Mouse (Mus musculus): ENCODE measurements at regions not wholly inside any gene's neighbourhood (a gene's known extent, or its start where the extent isn't known, plus 50 kb on each side); places are given as distances from the start of the nearest gene placed in this dataset.

DNA sequence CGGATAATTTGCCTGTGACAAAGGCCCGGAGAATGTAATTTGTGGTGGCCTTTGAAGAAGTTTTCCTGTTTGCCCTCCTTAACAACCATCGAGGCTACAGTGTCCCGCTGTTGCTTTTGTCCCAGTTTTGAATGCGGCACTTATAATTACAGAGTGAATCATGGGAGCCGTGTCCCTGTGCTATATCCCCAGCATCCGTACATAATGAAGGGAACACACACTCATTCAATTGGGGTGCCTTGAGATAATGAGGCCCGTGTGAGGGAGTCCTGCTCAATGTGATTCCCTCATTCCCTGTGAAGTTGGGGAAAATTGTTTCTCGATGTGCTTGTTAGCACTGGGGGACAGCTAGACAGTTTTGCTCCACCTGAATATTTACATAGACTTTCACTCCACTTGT, 528.9 kb upstream of the Tenm3 start:
- Histone ChIP-seq H3K9ac (no peak overlapping the region), H3K36me3 (replicated peaks) (no peaks in the 10 kb centered on the region), H3K4me3 (replicated peaks) (no peak overlapping the region), H3K4me1 (no peaks in the 10 kb centered on the region), H3K27me3 (0 out of 2 replicates have a peak, but pooled peaks cover 3% of the 10 kb centered on the region), H3K27ac (no peak overlapping the region), H3K4me2 (peak overlapping the region; percentile 25), H3K9me3 (no peaks in the 10 kb centered on the region)
- 44% methylated on average over 9 of the region's 9 CpGs for WGBS
- peak; percentile 81; the same call in 1 of the 2 replicates for ATAC-seq (ENCODE audit: low FRiP score)

DNA sequence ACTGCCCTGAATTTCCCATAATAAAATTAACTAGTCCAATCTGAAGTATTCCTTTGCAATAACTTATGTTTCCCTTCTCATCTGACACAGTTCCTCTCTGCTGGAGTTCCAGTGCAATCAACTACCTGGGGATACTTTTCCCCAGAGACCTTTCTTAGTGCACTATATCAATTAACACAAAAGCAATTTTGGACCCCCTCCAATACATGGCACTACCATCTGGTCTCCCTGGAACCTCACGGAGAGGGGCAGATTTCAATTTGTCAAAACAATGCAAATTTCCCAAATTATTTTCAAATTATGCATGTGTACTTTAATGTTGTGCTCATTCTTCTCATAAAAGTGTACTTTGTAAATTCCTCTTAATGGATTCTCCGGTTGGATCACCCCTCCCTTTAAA, 518.9 kb upstream of the Tenm3 start:
- ATAC-seq (ENCODE audit: low FRiP score), result 0 out of 2 replicates have a peak, but pooled peaks have one; percentile 30
- Histone ChIP-seq H3K9me3 (no peaks in the 10 kb centered on the region), H3K27ac (no peak overlapping the region), H3K27me3 (no peaks in the 10 kb centered on the region), H3K4me3 (replicated peaks) (no peak overlapping the region), H3K4me1 (peaks cover 9% of the 10 kb centered on the region), H3K36me3 (replicated peaks) (no peaks in the 10 kb centered on the region), H3K9ac (no peak overlapping the region), H3K4me2 (no peak overlapping the region)
- WGBS, result 71% methylated on average over 2 of the region's 2 CpGs

GRCm38 (mm10) chr8:49361443-49361842, 517.7 kb upstream of the Tenm3 start:
- no peaks in the 10 kb centered on the region for H3K27me3 ChIP-seq
- H3K4me2 ChIP-seq, result no peak overlapping the region
- H3K4me3 ChIP-seq (replicated peaks), result no peak overlapping the region
- WGBS, result 62% methylated on average over 2 of the region's 2 CpGs
- no peak for ATAC-seq (ENCODE audit: low FRiP score)
- no peak overlapping the region for H3K27ac ChIP-seq
- no peaks in the 10 kb centered on the region for H3K9me3 ChIP-seq
- no peak overlapping the region for H3K9ac ChIP-seq
- H3K4me1 ChIP-seq, result peaks cover 9% of the 10 kb centered on the region
- H3K36me3 ChIP-seq (replicated peaks), result no peaks in the 10 kb centered on the region

GRCm38 (mm10) chr8:49360121-49360520, 516.4 kb upstream of the Tenm3 start:
- no peak overlapping the region for H3K4me3 ChIP-seq (replicated peaks)
- no peak overlapping the region for H3K9ac ChIP-seq
- H3K36me3 ChIP-seq (replicated peaks), result no peaks in the 10 kb centered on the region
- WGBS, result 42% methylated on average over 4 of the region's 4 CpGs
- no peaks in the 10 kb centered on the region for H3K9me3 ChIP-seq
- no peaks in the 10 kb centered on the region for H3K27me3 ChIP-seq
- 0 out of 2 replicates have a peak, but pooled peaks have one; percentile 22 for ATAC-seq (ENCODE audit: low FRiP score)
- H3K4me2 ChIP-seq, result no peak overlapping the region
- peaks cover 9% of the 10 kb centered on the region for H3K4me1 ChIP-seq
- no peak overlapping the region for H3K27ac ChIP-seq

- no peaks in the 10 kb centered on the region for H3K9me3 ChIP-seq
- H3K4me1 ChIP-seq, result peaks cover 9% of the 10 kb centered on the region
- no peak overlapping the region for H3K27ac ChIP-seq
- no peak overlapping the region for H3K4me2 ChIP-seq
- 45% methylated on average over 9 of the region's 9 CpGs for WGBS
- no peaks in the 10 kb centered on the region for H3K36me3 ChIP-seq (replicated peaks)
- H3K9ac ChIP-seq, result no peak overlapping the region
- ATAC-seq (ENCODE audit: low FRiP score), result no peak
- H3K27me3 ChIP-seq, result no peaks in the 10 kb centered on the region
- no peak overlapping the region for H3K4me3 ChIP-seq (replicated peaks)
Observed at GRCm38 (mm10) chr8:49359671-49360070, 515.9 kb upstream of the Tenm3 start.

GRCm38 (mm10) chr8:49348602-49349001, 504.9 kb upstream of the Tenm3 start:
- Histone ChIP-seq H3K4me2 (no peak overlapping the region), H3K9me3 (no peaks in the 10 kb centered on the region), H3K36me3 (replicated peaks) (no peaks in the 10 kb centered on the region), H3K27me3 (no peaks in the 10 kb centered on the region), H3K27ac (no peak overlapping the region), H3K9ac (no peak overlapping the region), H3K4me3 (replicated peaks) (no peak overlapping the region), H3K4me1 (no peaks in the 10 kb centered on the region; the same call in 1 of the 2 replicates)
- 83% methylated on average over 3 of the region's 3 CpGs for WGBS
- no peak for ATAC-seq (ENCODE audit: low FRiP score)

- no peak for ATAC-seq (ENCODE audit: low FRiP score)
- H3K9me3 ChIP-seq, result no peaks in the 10 kb centered on the region
- no peaks in the 10 kb centered on the region for H3K36me3 ChIP-seq (replicated peaks)
- no peaks in the 10 kb centered on the region for H3K4me1 ChIP-seq
- no peak overlapping the region for H3K27ac ChIP-seq
- no peaks in the 10 kb centered on the region for H3K27me3 ChIP-seq
- 80% methylated on average over 4 of the region's 4 CpGs for WGBS
- no peak overlapping the region for H3K4me2 ChIP-seq
- H3K4me3 ChIP-seq (replicated peaks), result no peak overlapping the region
- no peak overlapping the region for H3K9ac ChIP-seq
Observed at GRCm38 (mm10) chr8:49338716-49339115, 495.0 kb upstream of the Tenm3 start.

DNA sequence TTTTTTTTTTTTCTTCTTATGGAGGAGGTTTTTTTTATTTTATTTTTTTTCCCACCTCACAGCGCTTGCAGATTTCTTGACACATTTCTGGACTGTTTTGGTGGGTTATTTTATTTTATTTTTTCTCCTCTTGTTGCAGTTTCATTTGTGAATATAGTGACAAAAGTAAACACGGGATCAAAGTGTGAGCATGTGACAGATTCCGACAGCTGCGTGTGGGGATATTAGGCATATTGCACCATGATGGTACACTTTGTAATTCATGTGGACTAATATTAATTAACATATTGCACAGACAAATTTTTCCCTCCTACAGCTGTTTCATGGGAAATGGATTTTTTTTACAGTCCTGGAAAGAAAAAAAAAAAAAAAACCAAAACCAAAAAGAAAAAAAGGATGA, 483.2 kb upstream of the Tenm3 start:
- H3K27me3 ChIP-seq, result no peaks in the 10 kb centered on the region
- H3K4me3 ChIP-seq (replicated peaks), result no peak overlapping the region
- no peak for ATAC-seq (ENCODE audit: low FRiP score)
- H3K9me3 ChIP-seq, result no peaks in the 10 kb centered on the region
- no peak overlapping the region for H3K27ac ChIP-seq
- H3K4me2 ChIP-seq, result no peak overlapping the region
- no peaks in the 10 kb centered on the region for H3K36me3 ChIP-seq (replicated peaks)
- H3K9ac ChIP-seq, result no peak overlapping the region
- no peaks in the 10 kb centered on the region for H3K4me1 ChIP-seq
- WGBS, result 86% methylated on average over 4 of the region's 4 CpGs

GRCm38 (mm10) chr8:49321404-49321803, 477.7 kb upstream of the Tenm3 start:
- Histone ChIP-seq H3K4me2 (no peak overlapping the region), H3K9ac (no peak overlapping the region), H3K9me3 (no peaks in the 10 kb centered on the region), H3K4me1 (no peaks in the 10 kb centered on the region), H3K27ac (no peak overlapping the region), H3K4me3 (replicated peaks) (no peak overlapping the region), H3K27me3 (no peaks in the 10 kb centered on the region), H3K36me3 (replicated peaks) (no peaks in the 10 kb centered on the region)
- no peak for ATAC-seq (ENCODE audit: low FRiP score)
- 76% methylated on average over 3 of the region's 3 CpGs for WGBS

- H3K4me3 ChIP-seq (replicated peaks), result no peak overlapping the region
- no peaks in the 10 kb centered on the region for H3K4me1 ChIP-seq
- no peak overlapping the region for H3K4me2 ChIP-seq
- no peak overlapping the region for H3K27ac ChIP-seq
- no peak for ATAC-seq (ENCODE audit: low FRiP score)
- WGBS, result 74% methylated on average over 10 of the region's 10 CpGs
- no peaks in the 10 kb centered on the region for H3K9me3 ChIP-seq
- no peaks in the 10 kb centered on the region for H3K36me3 ChIP-seq (replicated peaks)
- H3K9ac ChIP-seq, result no peak overlapping the region
- no peaks in the 10 kb centered on the region for H3K27me3 ChIP-seq
Observed at GRCm38 (mm10) chr8:49313483-49314278, 469.9 kb upstream of the Tenm3 start.

- Histone ChIP-seq H3K9ac (no peak overlapping the region), H3K4me3 (replicated peaks) (no peak overlapping the region), H3K27ac (no peak overlapping the region), H3K36me3 (replicated peaks) (no peaks in the 10 kb centered on the region), H3K4me2 (no peak overlapping the region), H3K9me3 (no peaks in the 10 kb centered on the region), H3K27me3 (no peaks in the 10 kb centered on the region), H3K4me1 (no peaks in the 10 kb centered on the region)
- no peak for ATAC-seq (ENCODE audit: low FRiP score)
- 65% methylated on average over 5 of the region's 5 CpGs for WGBS
Observed at GRCm38 (mm10) chr8:49312816-49313215, 469.1 kb upstream of the Tenm3 start.

GRCm38 (mm10) chr8:49282401-49282800, 438.6 kb upstream of the Tenm3 start:
- Histone ChIP-seq H3K4me1 (no peaks in the 10 kb centered on the region; the same call in 1 of the 2 replicates), H3K9me3 (no peaks in the 10 kb centered on the region), H3K4me2 (no peak overlapping the region), H3K27ac (no peak overlapping the region), H3K36me3 (replicated peaks) (no peaks in the 10 kb centered on the region), H3K4me3 (replicated peaks) (no peak overlapping the region), H3K9ac (no peak overlapping the region), H3K27me3 (no peaks in the 10 kb centered on the region)
- no peak for ATAC-seq (ENCODE audit: low FRiP score)
- 53% methylated on average over 4 of the region's 4 CpGs for WGBS

DNA sequence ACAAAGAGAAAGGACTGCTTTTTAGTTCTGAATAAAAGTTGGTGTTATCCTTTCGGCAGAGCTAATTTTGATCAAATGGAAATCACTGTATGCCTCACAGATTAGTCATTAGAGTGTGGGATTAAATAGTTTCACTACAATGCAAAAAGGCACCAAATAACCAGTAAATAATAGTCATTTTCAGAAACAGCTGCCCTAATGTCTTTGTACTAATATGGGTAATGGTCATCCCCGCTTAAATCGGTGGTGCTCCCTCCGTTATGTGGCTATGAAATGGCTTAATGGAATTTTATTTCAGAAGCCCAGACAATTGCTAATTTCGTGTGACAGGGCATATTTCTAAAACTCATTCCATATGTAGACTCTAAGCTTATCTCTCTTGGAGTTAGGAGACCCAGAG, 437.5 kb upstream of the Tenm3 start:
- no peak overlapping the region for H3K9ac ChIP-seq
- no peak overlapping the region for H3K4me3 ChIP-seq (replicated peaks)
- H3K27me3 ChIP-seq, result no peaks in the 10 kb centered on the region
- H3K27ac ChIP-seq, result no peak overlapping the region
- no peaks in the 10 kb centered on the region; the same call in 1 of the 2 replicates for H3K4me1 ChIP-seq
- H3K4me2 ChIP-seq, result no peak overlapping the region
- H3K9me3 ChIP-seq, result no peaks in the 10 kb centered on the region
- no peaks in the 10 kb centered on the region for H3K36me3 ChIP-seq (replicated peaks)
- no peak for ATAC-seq (ENCODE audit: low FRiP score)
- WGBS, result 43% methylated on average over 5 of the region's 5 CpGs
